Mouse (Mus musculus) kidney, embryonic 15.5 days (tissue): ENCODE measurements around the gene Fam24a. TPM values are rescaled to one million over a fixed set of nuclear protein-coding genes. Genes with fewer than 3 reads are reported as not detected.

Experiments
- ATAC-seq: fragments of 200-750 bp; cut with Nextera tagmentation; replicated peaks from 2 replicates; pipeline ENCODE4 v1.8.0; 2017; ENCODE audit warnings: moderate TSS enrichment; ENCODE audit not compliant: low FRiP score
- H3K27ac ChIP-seq: fragments of 300-500 bp; sonication (generic); 2 replicates; pipeline ENCODE4 v1.5.1; 2015; ENCODE audit warnings: mild to moderate bottlenecking, inconsistent platforms
- H3K27me3 ChIP-seq: fragments of 300-500 bp; sonication (generic); 2 replicates; pipeline ENCODE4 v1.6.1; 2015; ENCODE audit warnings: inconsistent platforms
- H3K36me3 ChIP-seq: fragments of 300-500 bp; sonication (generic); 2 replicates; pipeline ENCODE4 v1.6.1; 2015; ENCODE audit warnings: inconsistent platforms
- H3K4me1 ChIP-seq: fragments of 300-500 bp; sonication (generic); 2 replicates; pipeline ENCODE4 v1.6.1; 2015; ENCODE audit warnings: inconsistent platforms
- H3K4me2 ChIP-seq: fragments of 300-500 bp; sonication (generic); 2 replicates; pipeline ENCODE4 v1.6.1; 2015; ENCODE audit warnings: moderate library complexity, mild to moderate bottlenecking, inconsistent platforms
- H3K4me3 ChIP-seq: fragments of 300-500 bp; sonication (generic); replicated peaks from 2 replicates; pipeline ENCODE4 v1.5.1; 2015; ENCODE audit warnings: mild to moderate bottlenecking, inconsistent platforms
- H3K9ac ChIP-seq: fragments of 300-500 bp; sonication (generic); 2 replicates; pipeline ENCODE4 v1.6.1; 2015; ENCODE audit warnings: mild to moderate bottlenecking, inconsistent platforms
- H3K9me3 ChIP-seq: fragments of 300-500 bp; sonication (generic); replicated peaks from 2 replicates; pipeline ENCODE4 v1.6.1; 2016; ENCODE audit warnings: inconsistent platforms
- WGBS: fragments of 180-500 bp; shearing (Covaris S2); methylation state at CpG from one replicate; pipeline ENCODE4 v1.1.7; 2015; ENCODE audit warnings: mixed read lengths; 5-methylcytosine and 5-hydroxymethylcytosine counted together
- polyA plus RNA-seq: library from polyadenylated mRNA; unstranded; fragments of >200 nt; fragmentation: Nextera tagmentation; extraction: Ambion mirVana; gene quantifications from 2 replicates; pipeline ENCODE4 v1.2.1, GENCODE M21; 2015

Fam24a gene
- 0.24 TPM in 1 of 2 replicates, not detected in the other for polyA plus RNA-seq

DNA sequence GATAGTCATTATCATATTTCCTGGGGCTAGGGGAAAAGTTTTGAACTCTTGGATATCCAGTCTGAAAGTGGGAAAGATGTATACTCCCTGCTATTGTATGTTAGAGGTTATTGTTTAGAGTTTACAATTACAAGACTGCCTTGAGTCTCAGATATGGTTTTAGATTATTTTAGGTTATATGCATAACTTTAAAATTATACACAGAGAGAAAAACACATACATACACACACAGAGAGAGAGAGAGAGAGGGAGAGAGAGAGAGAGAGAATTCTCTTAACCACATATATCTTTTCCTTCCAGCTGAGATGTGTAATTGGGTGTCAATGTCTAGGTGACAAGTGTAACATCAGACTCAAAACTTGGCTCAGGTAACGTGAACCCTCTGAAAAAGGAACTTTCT lies at the start of gene Fam24a:
Gene Fam24a (plus strand): TSS at position 301 of the 400 bp plus-strand sequence.
- Histone ChIP-seq H3K9ac (no peak within 1 kb of the TSS), H3K4me3 (no peak within 1 kb of the TSS), H3K9me3 (no peaks in the 10 kb centered on the region), H3K27me3 (no peaks in the 10 kb centered on the region), H3K36me3 (0 out of 2 replicates have a peak, but pooled peaks cover 4% of the 10 kb centered on the region), H3K27ac (no peak within 1 kb of the TSS), H3K4me2 (no peak within 1 kb of the TSS), H3K4me1 (no peaks in the 10 kb centered on the region)
- WGBS: 43% methylated on average over 1 of the region's 1 CpGs
- no peak for ATAC-seq

DNA sequence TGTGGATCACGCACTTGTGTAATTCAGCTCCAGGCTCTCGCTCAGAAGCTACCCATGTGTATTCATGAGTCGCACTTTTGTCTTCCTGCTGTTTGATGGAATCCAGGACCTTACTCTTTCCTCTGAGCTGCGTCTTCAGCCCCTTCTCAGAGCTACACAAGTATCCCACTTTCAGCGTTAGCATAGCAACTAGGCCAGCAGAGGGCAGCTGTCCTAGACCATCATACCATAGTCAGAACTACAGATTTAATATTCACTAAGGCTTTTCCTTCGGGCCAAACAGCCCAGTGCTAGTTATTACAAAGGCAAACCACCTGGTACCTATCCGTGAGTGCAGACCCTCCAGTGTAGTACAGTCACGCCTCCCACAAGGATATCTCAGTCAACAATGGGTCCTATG lies 36.5 kb upstream of the Fam24a start:
- Histone ChIP-seq H3K4me2 (no peak overlapping the region), H3K36me3 (no peaks in the 10 kb centered on the region), H3K4me1 (no peaks in the 10 kb centered on the region), H3K27me3 (no peaks in the 10 kb centered on the region), H3K4me3 (no peak overlapping the region), H3K9ac (no peak overlapping the region), H3K27ac (no peak overlapping the region), H3K9me3 (no peaks in the 10 kb centered on the region)
- WGBS: 79% methylated on average over 8 of the region's 8 CpGs
- ATAC-seq: no peak

DNA sequence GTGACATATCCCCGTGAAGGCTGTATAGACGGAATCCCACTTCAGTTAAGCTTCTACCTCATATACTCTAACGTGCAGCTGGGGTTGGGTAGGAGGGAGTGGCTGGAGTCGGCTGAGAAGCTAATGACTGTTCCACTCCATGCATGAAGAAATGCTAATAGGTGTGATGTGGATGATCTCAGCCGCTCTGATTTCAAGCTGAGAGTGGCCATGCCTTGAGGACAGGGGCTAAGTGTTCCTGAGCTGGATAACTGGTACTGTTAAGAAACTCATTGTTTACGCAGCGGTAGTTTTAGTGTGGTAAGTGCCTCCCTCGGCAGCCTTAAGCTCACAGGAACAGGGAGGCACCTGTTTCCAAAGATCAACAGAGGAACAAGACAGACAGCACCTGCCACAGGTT lies 30.3 kb upstream of the Fam24a start:
- H3K27ac ChIP-seq: no peak overlapping the region
- no peak for ATAC-seq
- H3K27me3 ChIP-seq: no peaks in the 10 kb centered on the region
- no peaks in the 10 kb centered on the region for H3K9me3 ChIP-seq
- H3K36me3 ChIP-seq: no peaks in the 10 kb centered on the region
- no peaks in the 10 kb centered on the region for H3K4me1 ChIP-seq
- no peak overlapping the region for H3K4me3 ChIP-seq
- no peak overlapping the region for H3K9ac ChIP-seq
- 62% methylated on average over 8 of the region's 8 CpGs for WGBS
- H3K4me2 ChIP-seq: no peak overlapping the region

GRCm38 (mm10) chr7:131306733-131307132 lies 26.9 kb upstream of the Fam24a start:
- Histone ChIP-seq H3K27me3 (no peaks in the 10 kb centered on the region), H3K9ac (no peak overlapping the region), H3K4me3 (no peak overlapping the region), H3K9me3 (no peaks in the 10 kb centered on the region), H3K36me3 (no peaks in the 10 kb centered on the region), H3K4me1 (no peaks in the 10 kb centered on the region), H3K27ac (no peak overlapping the region), H3K4me2 (no peak overlapping the region)
- WGBS: 79% methylated on average over 5 of the region's 5 CpGs
- no peak for ATAC-seq

- no peak for ATAC-seq
- no peak overlapping the region for H3K4me2 ChIP-seq
- H3K4me3 ChIP-seq: no peak overlapping the region
- no peaks in the 10 kb centered on the region for H3K4me1 ChIP-seq
- no peak overlapping the region for H3K9ac ChIP-seq
- no peaks in the 10 kb centered on the region for H3K9me3 ChIP-seq
- H3K27ac ChIP-seq: no peak overlapping the region
- H3K27me3 ChIP-seq: no peaks in the 10 kb centered on the region
- H3K36me3 ChIP-seq: no peaks in the 10 kb centered on the region
- WGBS: 69% methylated on average over 7 of the region's 7 CpGs
Observed at GRCm38 (mm10) chr7:131314493-131314892, 19.2 kb upstream of the Fam24a start.

- H3K4me2 ChIP-seq: no peak overlapping the region
- H3K27me3 ChIP-seq: no peaks in the 10 kb centered on the region
- H3K9me3 ChIP-seq: no peaks in the 10 kb centered on the region
- H3K27ac ChIP-seq: no peak overlapping the region
- no peak overlapping the region for H3K9ac ChIP-seq
- no peaks in the 10 kb centered on the region for H3K36me3 ChIP-seq
- WGBS: 67% methylated on average over 12 of the region's 12 CpGs
- no peaks in the 10 kb centered on the region for H3K4me1 ChIP-seq
- no peak overlapping the region for H3K4me3 ChIP-seq
- no peak for ATAC-seq
Observed at GRCm38 (mm10) chr7:131317587-131317986, 16.1 kb upstream of the Fam24a start.

GRCm38 (mm10) chr7:131318340-131318739 lies 15.3 kb upstream of the Fam24a start:
- Histone ChIP-seq H3K4me1 (no peaks in the 10 kb centered on the region), H3K4me2 (no peak overlapping the region), H3K27ac (no peak overlapping the region), H3K36me3 (no peaks in the 10 kb centered on the region), H3K9me3 (no peaks in the 10 kb centered on the region), H3K4me3 (no peak overlapping the region), H3K9ac (no peak overlapping the region), H3K27me3 (no peaks in the 10 kb centered on the region)
- 50% methylated on average over 5 of the region's 7 CpGs for WGBS
- 0 out of 2 replicates have a peak, but pooled peaks have one; percentile 15 for ATAC-seq

DNA sequence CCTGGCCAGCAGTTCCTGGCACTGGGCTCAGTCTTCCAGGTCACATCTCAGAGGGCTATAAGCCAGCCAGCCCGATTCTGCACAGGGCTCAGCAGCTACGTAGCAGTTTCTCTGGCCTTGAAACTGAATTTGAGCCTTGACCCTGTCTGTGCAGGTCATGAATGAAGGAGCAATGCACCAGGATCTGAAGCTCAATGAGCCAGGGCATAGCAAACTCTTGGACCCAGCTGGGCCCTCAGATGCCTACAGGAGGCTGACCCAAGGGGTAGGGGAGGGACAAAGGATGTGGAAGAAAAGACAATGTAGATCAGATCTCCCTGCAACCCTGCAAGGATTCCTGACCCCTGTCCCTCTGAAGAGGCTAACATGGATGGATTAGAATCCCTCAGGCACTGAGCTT lies 11.5 kb upstream of the Fam24a start, which contains the start of gene Cuzd1:
Gene Cuzd1 (minus strand): TSS at position 101 of the 400 bp plus-strand sequence.
- no peak within 1 kb of the TSS for H3K27ac ChIP-seq
- WGBS: 73% methylated on average over 2 of the region's 2 CpGs
- no peaks in the 10 kb centered on the region for H3K4me1 ChIP-seq
- ATAC-seq: no peak
- no peak within 1 kb of the TSS for H3K4me2 ChIP-seq
- no peaks in the 10 kb centered on the region for H3K9me3 ChIP-seq
- no peaks in the 10 kb centered on the region for H3K27me3 ChIP-seq
- no peaks in the 10 kb centered on the region for H3K36me3 ChIP-seq
- no peak within 1 kb of the TSS for H3K9ac ChIP-seq
- H3K4me3 ChIP-seq: no peak within 1 kb of the TSS

DNA sequence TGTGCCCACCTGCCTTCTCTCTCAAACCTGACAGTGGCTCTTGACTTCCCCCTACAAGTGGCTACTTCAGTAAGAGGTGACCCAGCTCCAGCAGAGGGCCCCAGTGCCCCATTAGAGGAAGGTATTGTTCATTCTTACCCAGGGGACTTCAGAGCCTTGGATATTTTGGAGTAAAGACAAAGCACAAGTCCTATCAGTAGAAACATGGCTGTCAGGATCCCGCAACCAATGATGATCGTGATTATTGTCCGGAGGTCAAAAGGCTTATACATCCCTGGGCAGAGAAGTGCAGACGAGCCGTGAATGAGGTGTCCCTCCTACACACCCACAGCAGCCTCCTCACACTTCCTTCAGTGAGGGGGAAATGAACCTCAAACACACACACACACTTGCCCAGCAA lies 6.6 kb upstream of the Fam24a start:
- WGBS: 78% methylated on average over 5 of the region's 5 CpGs
- Histone ChIP-seq H3K4me2 (no peak overlapping the region), H3K9ac (no peak overlapping the region), H3K27me3 (no peaks in the 10 kb centered on the region), H3K4me1 (no peaks in the 10 kb centered on the region), H3K9me3 (no peaks in the 10 kb centered on the region), H3K27ac (no peak overlapping the region), H3K4me3 (no peak overlapping the region), H3K36me3 (no peaks in the 10 kb centered on the region)
- ATAC-seq: no peak

GRCm38 (mm10) chr7:131329416-131329815 lies 4.2 kb upstream of the Fam24a start, which contains the start of gene Fam24b:
TSS of gene Fam24b (minus strand) at chr7:131329516.
- no peaks in the 10 kb centered on the region for H3K27me3 ChIP-seq
- no peak within 1 kb of the TSS for H3K4me2 ChIP-seq
- H3K4me3 ChIP-seq: no peak within 1 kb of the TSS
- H3K9ac ChIP-seq: no peak within 1 kb of the TSS
- WGBS: 92% methylated on average over 5 of the region's 5 CpGs
- no peak within 1 kb of the TSS for H3K27ac ChIP-seq
- no peaks in the 10 kb centered on the region for H3K9me3 ChIP-seq
- no peaks in the 10 kb centered on the region for H3K36me3 ChIP-seq
- no peaks in the 10 kb centered on the region for H3K4me1 ChIP-seq
- no peak for ATAC-seq

DNA sequence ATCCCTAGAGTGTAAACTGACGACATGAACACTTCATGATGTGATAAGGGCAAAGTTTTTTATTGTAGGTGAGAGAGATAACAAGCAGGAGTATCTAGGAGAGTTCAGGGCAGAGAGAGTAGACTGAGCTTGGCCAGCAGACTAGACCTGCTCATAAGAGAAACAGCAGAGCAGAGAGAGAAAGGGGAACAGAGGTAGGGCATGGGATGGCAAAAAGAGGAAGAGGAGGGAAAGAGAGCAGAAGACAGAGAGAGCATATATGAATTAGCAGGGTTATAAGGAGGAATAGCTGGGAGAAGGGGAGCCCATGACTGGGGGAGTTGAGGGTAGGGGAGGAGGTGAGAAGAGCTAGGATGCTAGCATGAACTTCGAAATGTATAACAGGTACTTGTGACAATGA lies 2.0 kb upstream of the Fam24a start:
- H3K27ac ChIP-seq: no peak overlapping the region
- H3K27me3 ChIP-seq: no peaks in the 10 kb centered on the region
- H3K36me3 ChIP-seq: no peaks in the 10 kb centered on the region
- no peaks in the 10 kb centered on the region for H3K4me1 ChIP-seq
- no peak overlapping the region for H3K4me2 ChIP-seq
- no peak overlapping the region for H3K9ac ChIP-seq
- H3K9me3 ChIP-seq: no peaks in the 10 kb centered on the region
- no peak for ATAC-seq
- 73% methylated on average over 2 of the region's 2 CpGs for WGBS
- no peak overlapping the region for H3K4me3 ChIP-seq

DNA sequence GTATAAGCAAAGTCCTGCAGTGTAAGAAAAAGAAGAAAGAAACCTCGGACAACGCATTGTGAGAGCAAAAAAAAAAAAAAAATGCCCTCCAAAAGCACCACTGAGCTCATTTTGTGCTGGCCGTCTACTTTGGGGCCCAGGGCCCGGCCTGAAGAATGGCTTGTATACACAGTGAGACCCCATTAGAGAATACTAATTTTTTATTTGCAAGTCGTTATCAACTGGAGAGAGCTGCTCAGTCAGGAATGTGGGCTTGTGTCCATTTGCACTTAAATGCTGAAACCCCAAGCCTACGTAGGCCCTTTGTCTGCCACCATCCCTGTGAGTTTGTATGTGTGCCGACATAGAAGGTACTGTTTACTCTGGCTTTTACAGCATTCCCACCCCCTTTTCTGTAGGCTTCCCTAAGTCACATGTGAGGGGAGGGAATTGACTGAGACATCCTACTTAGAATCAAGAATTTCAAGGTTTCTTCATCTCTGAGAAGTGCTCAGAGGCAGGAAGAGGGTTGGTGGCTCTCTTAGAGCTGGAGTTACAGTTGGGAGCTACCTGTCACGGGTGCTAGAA lies 3.9 kb downstream of the Fam24a start:
- Histone ChIP-seq H3K4me2 (no peak overlapping the region), H3K27me3 (no peaks in the 10 kb centered on the region), H3K9ac (no peak overlapping the region), H3K4me3 (no peak overlapping the region), H3K9me3 (no peaks in the 10 kb centered on the region), H3K4me1 (no peaks in the 10 kb centered on the region), H3K36me3 (peaks cover 38% of the 10 kb centered on the region), H3K27ac (no peak overlapping the region)
- ATAC-seq: no peak
- 65% methylated on average over 8 of the region's 8 CpGs for WGBS
